Mouse (Mus musculus) CD4-positive naive resting alpha-beta T cell, adult 57 days (primary cell): ENCODE results near the gene Zscan10. TPM values are rescaled to one million over a fixed set of nuclear protein-coding genes. Genes with fewer than 3 reads are reported as not detected.

Experiments used
- total RNA-seq: library from RNA; stranded (reverse); gene quantifications from one replicate; pipeline ENCODE4 v1.2.4, GENCODE M21; 2023

The Zscan10 gene
- total RNA-seq: 0.86 TPM

GRCm38 (mm10) chr17:23600641-23601622 is at the start of gene Zscan10:
Gene Zscan10 (plus strand): TSS chr17:23600856.

GRCm38 (mm10) chr17:23563595-23564367 is 36.9 kb upstream of the Zscan10 start, which contains the start of gene Zfp213:
Gene Zfp213 (minus strand): TSS chr17:23564238.

GRCm38 (mm10) chr17:23598582-23599552 is 1.8 kb upstream of the Zscan10 start, which contains the start of gene Zfp13:
Gene Zfp13 (minus strand): TSS chr17:23599487.

GRCm38 (mm10) chr17:23644613-23645495 is 44.2 kb downstream of the Zscan10 start, which contains the start of gene Mmp25:
Gene Mmp25 (minus strand): TSS chr17:23645277.

GRCm38 (mm10) chr17:23660117-23660875 is 59.6 kb downstream of the Zscan10 start, which contains the start of gene Bicdl2:
Gene Bicdl2 (plus strand): TSS chr17:23660506.

Other genes with a start within 250 kb of the Zscan10 start
- gene Vmn2r116, start 216.3 kb upstream of the Zscan10 start, total RNA-seq: not detected
- gene Vmn2r117, start 121.2 kb upstream of the Zscan10 start, total RNA-seq: not detected
- gene Zfp213, start 36.6 kb upstream of the Zscan10 start, total RNA-seq: 8.7 TPM
- gene Zfp13, start 1.4 kb upstream of the Zscan10 start, total RNA-seq: not detected
- 0.41 TPM for gene Mmp25, start 44.4 kb downstream of the Zscan10 start, total RNA-seq
- not detected for gene Bicdl2, start 59.6 kb downstream of the Zscan10 start, total RNA-seq
- 39.5 TPM for gene Hcfc1r1, start 72.7 kb downstream of the Zscan10 start, total RNA-seq
- 22.4 TPM for gene Thoc6, start 73.0 kb downstream of the Zscan10 start, total RNA-seq
- 61.0 TPM for gene Tnfrsf12a, start 76.6 kb downstream of the Zscan10 start, total RNA-seq
- gene Cldn6, start 78.4 kb downstream of the Zscan10 start, total RNA-seq: not detected
- gene Cldn9, start 83.2 kb downstream of the Zscan10 start, total RNA-seq: not detected
- gene 1520401A03Rik, start 121.9 kb downstream of the Zscan10 start, total RNA-seq: not detected
- gene Pkmyt1, start 125.5 kb downstream of the Zscan10 start, total RNA-seq: 36.2 TPM
- 2.6 TPM for gene Paqr4, start 140.0 kb downstream of the Zscan10 start, total RNA-seq
- 0.89 TPM for gene Kremen2, start 145.0 kb downstream of the Zscan10 start, total RNA-seq
- gene Flywch1, start 170.7 kb downstream of the Zscan10 start, total RNA-seq: 27.5 TPM
- gene Flywch2, start 185.2 kb downstream of the Zscan10 start, total RNA-seq: not detected
- 1,442 TPM for gene Srrm2, start 189.7 kb downstream of the Zscan10 start, total RNA-seq
- 199 TPM for gene Elob, start 228.3 kb downstream of the Zscan10 start, total RNA-seq
- not detected for gene Prss33, start 235.2 kb downstream of the Zscan10 start, total RNA-seq
- gene Prss32, start 243.0 kb downstream of the Zscan10 start, total RNA-seq: not detected
- gene Prss41, start 243.3 kb downstream of the Zscan10 start, total RNA-seq: 1.4 TPM